Mouse (Mus musculus) central nervous system, embryonic 11.5 days (tissue): Measurements from ENCODE around the gene Dcp1a. TPM values are rescaled to one million over a fixed set of nuclear protein-coding genes. Genes with fewer than 3 reads are reported as not detected.

Source experiments
- polyA plus RNA-seq: library from polyadenylated mRNA; depleted of rRNA; stranded (reverse); fragments of >200 nt; gene quantifications from 2 replicates; pipeline ENCODE4 v1.2.3, GENCODE M21; 2012; rRNA removed

Gene Dcp1a
- 26.2 and 39.3 TPM in 2 replicates for polyA plus RNA-seq

DNA sequence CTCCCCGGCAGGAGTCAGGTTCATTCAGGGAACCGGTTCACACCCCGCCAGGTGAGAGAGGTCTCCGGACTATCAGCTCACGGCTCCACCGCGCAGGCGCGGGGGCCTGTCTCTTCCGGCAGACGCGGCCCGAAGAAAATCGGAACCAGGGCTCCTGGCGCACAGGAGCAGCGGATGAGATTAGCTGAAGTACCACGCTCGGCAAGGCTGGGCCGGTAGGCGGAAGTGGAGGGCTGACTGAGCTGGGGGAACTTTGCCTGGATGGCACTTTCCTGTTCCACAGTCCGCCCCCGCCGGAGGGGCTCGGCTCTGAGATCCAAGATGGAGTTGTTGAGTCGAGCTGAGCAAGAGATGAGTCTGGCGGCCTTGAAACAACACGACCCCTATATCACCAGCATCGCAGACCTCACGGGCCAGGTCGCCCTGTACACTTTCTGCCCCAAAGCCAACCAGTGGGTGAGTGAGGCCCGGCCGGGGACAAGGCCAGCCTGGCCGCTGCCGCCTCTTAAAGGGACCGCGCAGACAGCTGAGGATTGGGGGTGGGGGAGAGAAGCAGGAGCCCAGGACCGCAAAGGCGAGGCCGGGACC lies at the start of gene Dcp1a:
Gene Dcp1a, plus strand, starts transcription at position 175 of the 588 bp plus-strand sequence.

DNA sequence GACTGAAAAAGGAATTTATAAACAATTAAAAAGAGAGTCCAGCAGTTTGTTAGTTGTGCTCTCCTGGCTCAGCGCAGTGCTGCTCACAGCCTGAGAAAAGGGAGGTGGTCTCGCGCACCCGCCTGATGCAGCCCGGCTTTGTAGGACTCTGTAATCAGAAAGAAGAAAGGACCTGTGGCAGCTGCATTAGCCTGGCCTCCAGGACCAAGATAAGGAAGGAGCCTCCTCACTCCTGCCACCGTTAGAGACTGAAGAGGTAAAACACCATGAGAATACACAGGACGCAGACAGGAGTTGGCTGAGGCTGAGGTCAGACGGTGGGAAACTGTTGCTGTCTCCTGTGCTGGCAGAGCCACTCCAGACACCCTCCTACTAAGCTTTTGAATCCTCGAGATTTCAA lies 12.0 kb downstream of the Dcp1a start, which contains the start of gene Cacna1d:
Gene Cacna1d, minus strand, starts transcription at position 114 of the 400 bp plus-strand sequence.

DNA sequence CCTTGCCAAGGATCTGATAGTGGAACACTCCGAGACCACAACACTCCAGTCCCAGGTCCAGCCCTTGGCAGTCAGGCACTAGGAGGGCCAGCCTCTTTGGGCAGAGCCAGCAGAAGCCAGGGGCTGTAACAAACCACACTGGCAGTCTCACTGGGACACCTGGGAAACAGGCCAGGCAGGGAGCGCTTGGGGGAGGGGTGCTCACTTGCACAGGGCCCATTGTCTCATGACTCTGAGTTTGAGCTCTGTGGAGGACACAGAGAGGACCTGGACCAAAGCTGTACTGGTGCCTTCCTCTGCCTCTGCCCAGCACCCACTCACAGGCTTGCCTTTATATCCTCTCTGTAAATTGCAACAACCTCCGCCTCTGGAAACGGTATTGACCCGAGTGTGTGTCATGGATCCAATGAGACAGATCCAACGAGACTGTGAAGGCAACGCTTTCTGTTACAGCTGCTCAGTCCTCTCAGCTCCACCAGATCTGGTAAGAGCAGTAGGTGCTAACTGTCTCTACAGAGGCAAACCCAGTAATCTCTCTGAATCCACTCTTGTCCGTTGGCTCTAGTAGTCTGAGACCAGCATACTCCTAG lies 68.9 kb downstream of the Dcp1a start, which contains the start of gene Tkt:
Gene Tkt, plus strand, starts transcription at position 229 of the 590 bp plus-strand sequence.

Other genes starting within 250 kb of the Dcp1a start
- gene Cacna1d, start 11.9 kb downstream of the Dcp1a start, polyA plus RNA-seq, result 2.8 and 6.0 TPM in 2 replicates
- gene Tkt, start 68.8 kb downstream of the Dcp1a start, polyA plus RNA-seq, result 182 and 197 TPM in 2 replicates
- 36.7 and 57.1 TPM in 2 replicates for gene Prkcd, start 146.7 kb downstream of the Dcp1a start, polyA plus RNA-seq
- 10.4 and 15.9 TPM in 2 replicates for gene Rft1, start 174.8 kb downstream of the Dcp1a start, polyA plus RNA-seq
- 10.2 and 11.7 TPM in 2 replicates for gene Sfmbt1, start 235.3 kb downstream of the Dcp1a start, polyA plus RNA-seq